Mouse (Mus musculus) B cell, adult 2 months (primary cell): Measurements from ENCODE around the gene Uspl1.

ENCODE experiments used
- DNase-seq, 2 experiments: peaks; one replicate each; pipeline ENCODE4 v3.0.0; 2022

Gene Uspl1

DNA sequence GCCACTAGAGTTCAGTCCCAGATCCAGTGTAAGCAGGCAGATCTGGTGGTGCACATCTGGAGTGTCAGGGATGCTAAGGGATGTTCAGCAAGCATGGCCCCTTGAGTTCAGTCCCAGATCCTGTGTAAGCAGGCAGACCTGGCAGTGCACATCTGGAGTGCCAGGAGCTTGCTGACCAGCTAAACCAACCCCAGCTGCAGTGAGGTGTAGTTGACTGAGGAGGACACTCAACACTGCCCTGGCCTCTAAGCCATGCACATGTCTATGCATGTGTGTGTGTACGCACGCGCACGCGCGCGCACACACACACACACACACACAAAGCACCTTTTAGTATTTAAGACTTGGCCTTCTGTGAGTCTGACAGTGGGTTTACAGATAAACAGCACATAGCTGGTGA, 31.4 kb downstream of the Uspl1 start:
- DNase-seq = no peak

DNA sequence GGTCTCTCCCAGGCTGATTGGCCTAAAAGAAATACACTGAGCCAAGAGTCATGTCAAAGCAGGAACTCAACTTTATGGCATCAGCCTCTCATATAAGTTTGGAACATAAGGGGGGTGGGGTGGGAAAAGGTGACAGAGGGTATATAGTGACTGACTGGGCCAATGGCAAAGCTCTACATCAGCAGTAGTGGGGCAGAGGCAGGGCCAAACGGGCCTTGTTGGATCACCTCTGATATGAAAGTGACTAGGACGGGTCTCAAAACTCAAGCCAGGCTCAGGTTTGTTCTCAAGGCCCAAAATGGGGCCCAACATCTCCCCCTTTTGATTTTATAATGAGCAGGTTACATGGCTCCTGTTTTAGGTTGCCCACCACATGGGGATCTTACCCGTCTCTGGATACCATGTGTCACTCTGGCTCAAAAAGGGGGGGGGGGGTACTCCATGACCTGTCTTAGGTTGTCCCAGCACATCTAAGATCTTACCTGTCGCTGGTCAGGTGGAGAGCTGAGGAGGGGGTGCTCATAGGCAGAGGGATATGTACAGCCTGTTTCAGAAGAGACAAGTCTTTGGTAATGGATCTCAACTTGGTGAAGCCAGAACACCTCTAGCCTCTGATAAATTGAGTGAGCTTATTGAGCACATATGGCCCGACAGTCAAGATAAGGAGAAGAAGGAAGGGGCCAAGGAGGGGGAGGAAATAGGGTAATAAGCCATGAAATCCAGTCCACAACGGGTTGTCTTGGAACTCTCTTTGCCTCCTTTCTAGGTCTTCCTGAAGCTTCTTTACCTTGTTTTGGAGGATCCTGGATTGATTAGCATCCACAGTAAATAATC, 33.6 kb downstream of the Uspl1 start:
- DNase-seq = no peak

DNA sequence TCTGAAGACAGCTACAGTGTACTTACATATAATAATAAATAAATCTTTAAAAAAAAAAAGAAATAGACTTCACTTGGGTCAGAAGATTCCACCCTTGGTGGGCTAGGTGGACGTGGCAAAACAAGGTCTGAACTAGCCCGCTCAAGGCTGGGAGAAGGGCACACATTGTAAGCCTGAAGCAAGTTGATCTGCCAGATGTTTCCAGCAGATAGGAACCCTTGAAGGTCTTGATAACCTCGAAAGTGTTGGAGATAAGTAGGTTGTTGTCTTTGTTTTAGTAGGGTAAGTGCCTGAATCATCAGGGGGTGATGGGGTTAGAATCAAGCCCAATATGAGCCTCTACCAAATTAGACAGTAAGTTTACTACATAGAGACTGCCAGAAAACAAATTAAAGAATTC, 35.3 kb downstream of the Uspl1 start:
- no peak for DNase-seq

DNA sequence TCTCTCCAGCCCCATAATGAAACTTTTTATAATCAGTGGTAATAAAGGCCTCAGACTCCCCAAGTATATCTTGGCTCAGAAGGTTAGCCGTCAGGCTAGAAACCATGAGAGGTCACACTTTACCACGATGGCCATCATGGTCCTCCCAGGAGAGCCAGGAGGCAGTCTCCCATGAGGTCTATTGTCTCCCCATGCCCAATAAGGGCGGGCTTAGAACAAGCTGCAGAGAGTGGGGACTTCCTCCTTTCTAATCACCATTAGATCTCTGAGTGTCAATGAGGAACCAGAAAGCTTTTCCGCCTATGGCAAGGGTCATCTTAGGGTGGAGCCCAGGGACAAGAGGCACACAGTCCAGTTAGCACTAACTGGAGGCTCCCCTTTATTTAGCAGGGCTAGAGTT, 37.2 kb downstream of the Uspl1 start:
- no peak for DNase-seq

DNA sequence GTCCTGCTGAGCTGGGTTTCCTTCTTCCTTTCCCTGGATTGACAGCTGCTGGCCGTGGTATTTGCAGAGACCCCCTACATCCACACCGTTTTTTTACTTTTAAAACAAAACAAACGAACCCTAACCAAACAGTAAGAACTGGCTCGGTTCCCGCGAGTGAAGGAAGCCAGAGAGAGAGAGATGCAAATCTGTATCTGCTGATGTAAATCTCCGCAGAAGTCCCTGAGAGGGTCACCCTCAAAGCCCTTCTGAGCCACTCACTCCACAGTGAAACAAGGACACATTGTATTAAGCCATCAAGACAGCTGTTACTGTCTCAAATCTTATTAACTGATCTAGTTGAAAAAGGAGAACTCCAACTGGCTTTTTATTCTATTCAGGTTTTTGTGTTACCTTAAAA, 40.5 kb downstream of the Uspl1 start:
- no peak for DNase-seq

DNA sequence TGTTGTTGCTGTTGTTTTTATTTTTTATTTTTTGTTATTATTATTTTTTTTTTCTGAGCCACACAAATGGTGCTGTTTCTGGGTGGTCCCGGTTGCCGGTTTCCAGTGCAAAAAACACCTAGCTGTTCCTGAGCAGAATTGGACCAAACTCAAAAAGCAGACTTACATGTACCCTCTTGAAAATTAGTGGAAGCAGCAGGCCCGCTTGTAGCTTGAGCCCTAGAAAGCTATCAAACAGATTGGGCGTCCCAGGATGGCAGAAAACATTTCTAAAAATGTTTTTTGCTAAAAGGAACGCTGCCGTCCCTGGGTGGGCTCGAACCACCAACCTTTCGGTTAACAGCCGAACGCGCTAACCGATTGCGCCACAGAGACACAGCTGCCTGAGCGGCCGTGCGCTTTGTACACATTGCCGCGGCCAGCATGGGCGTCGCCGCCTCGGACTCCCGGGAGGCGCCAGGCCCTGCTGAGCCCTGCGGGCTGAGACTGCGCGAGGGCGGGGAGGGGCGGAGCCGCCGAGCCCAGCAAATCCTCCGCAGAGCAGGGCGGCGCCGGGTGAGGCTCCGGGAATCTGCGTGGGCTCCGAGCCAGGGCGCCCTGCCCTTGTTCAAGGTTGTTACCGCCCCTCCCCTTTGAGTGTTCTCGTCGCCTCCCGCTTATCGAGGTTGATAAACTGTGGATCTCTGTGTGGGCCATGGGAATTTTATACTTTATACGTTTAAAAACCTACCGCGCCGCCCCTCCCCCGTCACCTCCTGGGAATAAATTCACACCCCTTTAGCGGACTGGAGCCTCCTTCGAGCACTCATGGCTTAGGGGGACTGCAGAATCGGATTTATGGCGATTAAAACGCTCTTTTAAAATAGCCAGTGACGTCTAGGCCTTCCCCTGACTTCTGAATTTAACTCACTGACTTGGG, 44.8 kb downstream of the Uspl1 start:
- peak; percentile 99 for DNase-seq

DNA sequence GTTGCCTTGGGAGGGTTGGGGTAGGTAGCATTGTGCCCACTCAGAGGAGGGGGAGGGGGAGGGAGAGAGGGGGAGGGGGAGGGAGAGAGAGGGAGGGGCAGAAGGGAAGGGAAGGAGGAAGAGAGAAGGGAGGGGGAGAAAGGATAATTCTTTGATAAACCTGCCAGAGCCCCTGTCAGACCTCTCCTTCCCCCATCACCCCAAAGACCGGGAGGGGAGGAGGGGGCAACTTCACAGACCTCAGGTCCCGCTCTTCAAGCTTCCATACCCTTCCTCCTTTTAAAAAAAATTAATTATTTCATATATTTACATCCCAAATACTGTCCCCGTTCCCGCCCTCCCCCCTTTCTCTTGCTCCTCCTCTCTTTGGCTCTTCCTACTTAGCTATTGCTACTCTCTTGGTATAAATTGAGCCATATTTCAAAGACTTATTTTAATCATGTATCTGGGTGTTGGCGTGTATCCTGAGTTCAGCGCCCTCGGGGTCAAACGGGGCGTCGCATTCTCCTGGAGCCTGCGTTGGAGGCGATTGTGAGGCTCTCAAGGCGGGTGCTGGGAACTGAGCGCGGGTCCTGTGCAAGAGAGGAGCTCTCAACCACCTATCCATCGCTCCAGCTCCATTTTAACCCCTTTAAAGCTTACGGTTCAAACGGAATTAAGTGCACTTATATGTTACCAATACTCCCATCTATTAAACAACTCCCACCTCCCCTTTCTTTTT, 45.6 kb downstream of the Uspl1 start:
- DNase-seq = no peak

DNA sequence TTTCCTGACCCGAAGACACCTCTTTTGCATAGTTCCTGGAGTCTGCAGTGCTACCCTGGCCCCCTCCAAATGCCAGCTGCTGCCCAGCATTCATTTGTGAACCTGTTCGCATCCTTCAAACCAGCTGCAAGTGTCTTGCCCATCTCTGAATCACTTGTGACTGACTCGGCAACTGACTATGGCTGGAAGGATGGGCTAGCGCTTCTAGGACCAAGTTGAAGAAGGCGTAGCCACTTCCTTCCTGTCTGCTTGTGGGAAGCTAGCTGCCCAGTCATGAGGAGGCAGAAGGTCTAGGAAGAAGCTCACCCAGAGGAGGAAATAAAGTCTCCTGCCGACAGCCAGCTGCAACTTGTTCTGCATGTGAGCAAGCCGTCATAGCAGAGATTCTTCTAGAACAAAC, 50.9 kb downstream of the Uspl1 start:
- peak; percentile 25 to 34 for DNase-seq

DNA sequence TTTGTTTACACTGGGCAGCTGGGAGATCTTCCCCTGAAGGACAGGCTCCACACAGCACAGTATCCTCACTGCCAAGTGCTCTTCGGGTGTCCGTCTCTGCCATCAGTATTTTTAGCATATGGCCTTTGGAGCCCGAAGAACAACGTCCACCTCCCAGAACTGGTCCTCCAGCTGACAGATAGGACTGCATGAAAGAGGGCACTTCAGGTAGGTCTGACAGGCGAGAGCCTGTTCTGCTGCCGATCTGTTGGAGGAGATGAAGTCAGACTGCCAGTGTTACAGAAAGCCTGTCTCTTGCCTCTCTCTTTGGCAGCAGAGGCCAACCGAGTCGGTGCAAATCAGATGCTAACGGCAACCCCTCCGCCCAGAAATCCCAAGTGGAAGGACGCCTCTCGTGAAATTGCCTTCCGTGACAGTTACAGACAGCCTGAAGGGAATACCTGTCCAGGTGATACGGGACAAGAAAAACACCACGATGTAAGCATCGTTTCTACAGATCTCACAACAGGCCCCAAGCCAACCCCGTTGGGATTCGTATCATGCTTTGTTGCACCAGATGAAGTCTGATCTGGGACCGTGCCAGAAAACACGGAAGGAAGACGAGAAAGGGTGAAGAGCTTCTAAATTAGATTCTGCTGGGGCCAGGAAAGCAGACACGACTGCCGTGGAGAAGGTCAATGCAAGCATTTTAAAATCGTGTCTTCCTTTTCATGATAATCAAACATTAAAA, 53.2 kb downstream of the Uspl1 start:
- DNase-seq = no peak

DNA sequence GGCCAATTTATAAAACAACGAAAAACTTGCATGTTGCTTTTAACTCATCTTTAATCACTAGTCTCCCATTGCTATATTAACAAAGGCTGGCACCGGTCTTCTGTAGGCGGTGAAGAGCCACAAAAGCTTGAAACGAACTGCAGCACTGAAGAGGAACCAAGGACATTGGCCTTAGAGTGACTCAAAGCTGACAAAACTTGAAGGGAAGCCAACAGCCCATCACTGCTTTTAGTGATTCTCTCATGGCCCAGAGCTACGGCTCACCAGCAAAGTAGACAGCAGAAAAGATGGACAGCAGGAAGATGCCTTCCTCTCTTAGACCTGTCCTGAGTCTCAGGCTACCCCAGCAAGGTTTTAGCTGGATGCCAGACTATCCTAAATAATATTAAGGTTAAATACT, 58.3 kb downstream of the Uspl1 start:
- DNase-seq = no peak

DNA sequence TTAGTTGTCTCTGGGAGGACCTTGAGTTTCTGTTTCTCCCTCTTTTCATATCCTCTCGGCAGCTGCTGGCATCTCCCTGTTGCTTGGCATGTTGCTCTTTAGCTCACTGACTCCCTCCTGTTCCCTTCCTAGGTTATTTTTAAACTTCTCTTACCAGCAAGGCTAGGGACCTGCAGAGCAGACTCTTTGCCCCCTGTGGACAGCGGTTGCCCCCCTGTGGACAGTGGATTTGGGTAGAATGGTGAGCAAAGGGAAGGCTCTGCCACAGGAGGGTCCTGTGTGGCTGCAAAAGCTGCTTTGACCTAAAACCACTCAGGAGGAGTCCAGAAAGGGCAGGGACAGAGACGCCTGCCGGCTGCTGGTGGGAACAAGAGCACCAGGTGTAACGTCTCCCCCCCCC, 58.9 kb downstream of the Uspl1 start:
- DNase-seq = no peak

DNA sequence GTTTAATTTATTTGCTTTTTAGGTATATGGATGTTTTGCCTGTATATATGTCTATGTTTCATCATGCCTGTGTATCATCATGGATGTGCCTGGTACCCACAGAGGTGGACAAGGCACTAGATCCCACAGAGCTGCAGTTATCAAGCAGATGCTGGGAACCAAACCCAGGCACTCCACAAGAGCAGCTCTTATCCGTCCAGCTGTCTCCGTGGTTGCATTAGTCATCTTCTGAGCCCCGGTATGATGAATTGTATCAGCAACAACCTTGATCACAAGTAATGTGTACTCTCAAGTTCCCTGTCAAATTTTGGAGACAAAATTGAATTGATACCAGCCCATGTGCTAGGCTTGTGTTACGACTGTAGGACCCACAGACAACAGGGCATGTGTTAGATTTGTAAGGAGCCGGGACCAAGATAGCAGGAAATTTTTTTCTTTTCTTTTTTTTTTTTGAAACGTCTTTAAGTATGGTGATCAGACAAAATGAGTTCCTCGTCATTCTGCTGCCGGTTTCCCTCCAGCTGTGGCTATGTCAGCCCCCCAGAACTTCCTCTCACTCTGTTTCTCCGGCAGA, 61.3 kb downstream of the Uspl1 start:
- DNase-seq = peak; percentile 28 to 30

DNA sequence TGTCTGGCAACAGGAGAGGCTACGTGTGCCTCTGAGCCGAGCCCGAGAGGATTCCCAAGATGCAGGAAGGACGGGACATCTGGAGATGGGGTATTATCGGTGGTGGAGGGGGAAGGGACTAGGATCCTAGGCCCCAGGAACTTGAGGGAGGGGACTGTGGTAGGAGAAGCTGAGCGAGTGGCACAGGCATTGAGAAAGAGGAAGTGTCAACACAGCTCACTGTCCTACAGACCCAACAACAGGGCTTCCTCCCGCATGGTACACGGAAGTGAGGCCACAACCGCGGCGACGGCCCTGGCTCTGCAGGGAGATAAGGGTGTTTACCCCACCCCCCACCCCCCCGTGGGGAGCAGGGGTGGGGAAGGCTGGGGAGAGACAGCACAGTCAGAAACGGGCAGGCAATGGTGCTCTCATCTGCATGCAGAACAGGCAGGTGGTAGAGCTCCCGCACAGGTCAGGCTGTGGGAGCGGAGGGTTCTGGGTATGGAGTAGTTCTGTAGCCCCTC, 61.9 kb downstream of the Uspl1 start:
- peak; percentile 83 to 84 for DNase-seq

DNA sequence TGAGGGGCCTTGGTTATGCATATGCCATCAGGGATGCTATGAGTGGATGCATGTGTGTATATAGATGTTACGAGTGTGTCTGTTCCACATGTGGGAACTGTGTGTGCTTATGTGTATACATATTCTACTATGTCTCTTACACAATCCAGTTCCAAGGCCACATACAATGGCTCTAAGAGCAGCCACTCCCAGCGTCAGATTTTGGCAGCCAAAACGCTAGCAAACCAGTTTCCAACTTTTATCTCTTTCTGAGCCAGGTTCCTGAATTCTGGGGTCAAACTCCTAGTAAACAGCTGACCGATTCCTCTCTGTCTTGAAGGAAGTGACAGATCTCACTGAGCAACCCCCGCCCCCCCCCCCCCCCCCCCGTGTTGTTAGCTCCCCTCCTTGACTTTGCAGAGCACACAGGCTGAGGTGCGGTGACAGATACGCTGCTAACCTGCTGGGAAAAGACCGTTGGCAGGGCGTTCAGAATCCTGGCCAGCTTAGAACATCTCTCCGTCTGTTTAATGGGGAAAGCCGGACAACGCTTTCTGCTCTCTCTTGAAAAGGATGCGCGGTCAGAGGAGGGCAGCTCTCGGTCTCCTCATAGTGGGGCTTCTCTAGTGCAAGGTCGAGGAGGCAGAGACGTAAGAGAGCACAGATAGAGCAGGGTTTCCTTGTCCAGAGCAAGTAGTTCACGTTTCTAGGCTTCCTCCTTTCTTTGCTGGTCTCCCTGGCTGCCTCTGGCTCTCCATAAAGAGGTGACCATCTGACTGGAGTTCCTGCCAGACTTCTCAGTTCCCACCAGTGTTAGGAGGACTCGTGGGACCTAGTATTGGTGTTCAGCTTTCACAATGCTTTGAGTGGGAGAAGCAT, 63.1 kb downstream of the Uspl1 start:
- no peak for DNase-seq

DNA sequence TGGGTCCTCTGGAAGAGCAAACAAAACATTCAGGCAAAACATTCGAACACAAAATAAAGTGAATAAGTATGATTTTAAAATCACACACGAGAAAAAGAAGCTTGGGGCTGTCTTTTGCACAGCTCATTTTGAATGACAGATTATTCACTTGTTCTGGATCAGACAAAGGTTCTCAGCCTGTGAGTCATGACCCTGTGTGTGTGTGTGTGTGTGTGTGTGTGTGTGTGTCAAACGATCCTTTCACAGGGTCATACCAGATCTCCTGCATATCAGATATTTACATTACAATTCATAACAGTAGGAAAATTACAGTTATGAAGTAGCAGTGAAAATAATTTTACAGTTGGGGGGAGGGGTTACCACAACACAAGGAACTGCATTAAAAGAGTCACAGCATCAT, 68.2 kb downstream of the Uspl1 start:
- DNase-seq = no peak

DNA sequence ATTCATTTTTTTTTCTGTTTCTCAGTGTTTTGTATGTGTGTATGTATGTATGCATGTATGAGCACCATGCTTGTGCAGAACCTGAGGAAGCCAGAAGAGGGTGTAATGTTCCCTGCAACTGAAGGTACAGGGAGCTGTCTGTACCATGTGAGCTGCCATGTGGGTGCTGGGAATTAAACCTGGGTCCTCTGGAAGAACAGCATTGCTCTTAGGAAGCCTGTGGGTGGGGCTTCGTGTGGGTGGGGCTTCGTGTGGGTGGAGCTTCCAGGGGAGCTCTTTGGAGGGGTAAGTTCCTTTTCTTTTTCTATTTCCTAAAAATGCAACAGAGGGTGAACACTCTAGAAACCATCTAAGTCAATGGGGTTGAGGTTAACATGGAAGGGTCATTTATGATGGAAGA, 69.3 kb downstream of the Uspl1 start:
- DNase-seq = no peak

DNA sequence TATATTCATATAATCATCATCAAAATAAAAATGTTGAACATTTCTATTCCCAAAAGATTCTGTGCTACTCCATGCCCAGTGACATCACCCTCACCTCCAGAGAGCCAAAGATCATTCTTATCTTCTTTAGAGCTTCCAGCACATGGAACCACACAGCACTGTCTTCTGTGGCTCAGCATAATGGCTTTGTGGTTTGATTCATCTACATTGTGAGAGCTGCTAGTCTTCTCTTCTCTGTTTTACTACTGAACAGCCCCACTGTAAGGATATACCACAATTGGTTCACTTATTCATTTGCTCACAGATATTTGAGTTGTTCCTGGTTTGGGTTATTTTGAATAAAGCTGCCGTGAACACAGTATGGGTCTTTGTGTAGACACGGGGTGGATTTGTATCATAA, 71.4 kb downstream of the Uspl1 start:
- no peak for DNase-seq

DNA sequence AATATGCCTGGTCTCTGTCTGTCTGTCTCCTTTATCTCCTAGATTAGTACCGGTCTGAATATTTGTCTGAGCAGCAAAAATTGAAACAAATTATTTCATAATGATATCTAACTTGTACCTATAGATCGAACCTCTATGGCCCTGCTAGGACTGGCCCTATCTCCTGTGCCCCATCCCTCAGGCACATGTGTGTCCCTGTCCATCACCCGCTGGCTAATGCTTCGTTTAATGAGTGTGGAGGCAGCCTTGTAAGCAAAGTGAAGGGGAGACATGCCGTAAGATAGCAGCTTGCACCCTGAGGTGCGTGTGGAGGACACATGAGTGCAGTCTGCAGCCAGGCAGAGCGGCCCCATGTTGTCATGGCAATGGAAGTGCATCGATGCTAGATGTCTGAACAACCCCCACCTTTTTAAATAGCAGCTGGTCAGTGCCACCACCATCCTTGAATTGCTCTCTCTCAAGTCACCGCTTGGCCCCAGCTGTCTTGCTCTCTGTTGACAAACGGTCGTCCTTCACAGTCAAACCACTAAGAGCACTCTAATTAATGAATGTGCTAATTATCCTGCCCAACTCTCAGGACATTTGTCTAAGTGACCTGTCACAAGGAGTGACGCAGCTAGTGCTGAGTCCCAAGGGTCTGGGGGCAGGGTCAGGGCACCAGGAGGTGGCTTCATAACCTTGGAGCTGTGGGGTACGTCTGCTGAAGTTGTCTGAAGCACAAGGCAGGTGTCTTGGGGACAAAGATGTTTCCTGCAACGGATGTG, 73.5 kb downstream of the Uspl1 start:
- no peak for DNase-seq

DNA sequence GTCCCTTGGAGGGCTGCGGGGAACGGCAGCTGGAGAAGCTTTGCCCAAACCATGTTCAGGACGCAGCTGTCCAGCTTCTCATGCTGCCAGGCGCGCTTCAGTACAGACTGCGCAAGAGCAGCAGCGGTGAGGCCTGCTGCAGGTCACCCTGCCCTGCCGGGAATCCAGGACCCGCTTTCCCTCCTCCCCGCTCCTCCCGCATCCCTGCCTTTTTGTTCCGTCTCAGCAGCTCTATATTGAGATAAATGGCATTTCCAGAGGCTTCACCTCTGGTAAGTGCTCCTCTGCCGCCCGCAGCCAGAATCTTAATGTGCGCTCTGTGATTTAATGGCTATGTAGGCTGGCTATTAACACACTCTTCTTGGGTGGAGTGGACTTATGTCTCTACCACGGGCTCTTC, 74.9 kb downstream of the Uspl1 start:
- DNase-seq = no peak

DNA sequence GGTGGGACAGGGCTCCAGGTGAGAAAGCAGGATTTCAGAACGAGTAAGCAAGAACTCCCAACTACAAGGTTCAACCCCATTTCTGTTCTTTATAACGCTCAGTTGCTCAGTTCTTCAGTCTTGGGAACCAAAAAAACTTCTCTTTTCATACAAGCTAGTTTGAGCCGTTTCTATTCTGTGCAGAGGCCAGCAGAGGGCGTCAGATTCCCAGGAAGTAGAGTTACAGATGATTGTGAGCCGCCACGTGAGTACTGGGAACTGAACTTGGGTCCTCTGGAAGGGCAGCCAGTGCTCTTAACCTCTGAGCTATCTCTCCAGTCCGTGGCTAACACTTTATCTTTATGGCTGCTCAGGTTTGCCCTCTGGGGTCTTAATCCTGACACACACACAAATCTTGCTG, 77.3 kb downstream of the Uspl1 start:
- DNase-seq = peak; percentile 20 to 29
